Mouse (Mus musculus) erythroblast, adult 5-6 weeks (primary cell): ENCODE results near the gene Cpsf4. TPM values are rescaled to one million over a fixed set of nuclear protein-coding genes. Genes with fewer than 3 reads are reported as not detected.
A peak's percentile ranks its signal among the peaks of the same experiment; 100 is the strongest.
"Not testable (repeated sequence)": the region's sequence is repeated elsewhere in the genome, so short reads cannot be mapped to it uniquely, and the experiment has no call there.

ENCODE experiments used
- ATAC-seq: replicated peaks from 2 replicates; pipeline ENCODE4 v1.8.0; 2016; ENCODE audit warnings: moderate number of reproducible peaks, mild to moderate bottlenecking, moderate TSS enrichment, inconsistent platforms; ENCODE audit not compliant: poor library complexity, low FRiP score, severe bottlenecking
- total RNA-seq, 2 experiments: library from RNA; stranded (forward) in 1 of 2; stranded (reverse) in 1 of 2; fragments of 150-400 nt in 1 of 2; fragments of 200-764, 138-1000 nt in 1 of 2; gene quantifications; 2 replicates each; pipeline versions ENCODE4 v1.2.3 to v1.2.4; 2015 to 2017; ENCODE audit warnings: low replicate concordance in 2 of 2

The Cpsf4 gene
- total RNA-seq, 2 experiments from 2014 or later = 8.1 to 17.0 TPM

DNA sequence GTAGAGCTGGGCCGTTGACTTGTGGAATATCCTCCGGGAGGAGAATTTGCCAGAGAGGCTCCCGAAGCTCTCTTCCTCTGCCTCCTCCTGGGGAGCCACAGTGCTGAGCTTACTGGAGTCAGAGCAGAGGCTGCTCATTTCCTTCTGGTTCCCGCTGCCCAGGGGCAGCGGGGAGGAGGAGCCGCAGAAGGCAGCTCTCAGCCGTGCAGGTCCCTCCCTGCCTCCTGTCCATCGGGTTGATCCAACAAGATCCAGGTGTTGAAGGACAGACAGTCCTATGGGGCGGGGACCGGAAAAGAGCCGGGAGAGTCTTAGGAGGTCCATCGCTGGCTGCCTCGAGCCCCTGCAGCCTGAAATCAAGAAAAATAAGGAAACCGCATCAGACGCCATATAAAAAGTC lies 1.8 kb upstream of the Cpsf4 start:
- no peak for ATAC-seq

GRCm38 (mm10) chr5:145167306-145167661 lies 271 bp downstream of the Cpsf4 start:
- ATAC-seq = peak; percentile 4; the same call in 1 of the 2 replicates

DNA sequence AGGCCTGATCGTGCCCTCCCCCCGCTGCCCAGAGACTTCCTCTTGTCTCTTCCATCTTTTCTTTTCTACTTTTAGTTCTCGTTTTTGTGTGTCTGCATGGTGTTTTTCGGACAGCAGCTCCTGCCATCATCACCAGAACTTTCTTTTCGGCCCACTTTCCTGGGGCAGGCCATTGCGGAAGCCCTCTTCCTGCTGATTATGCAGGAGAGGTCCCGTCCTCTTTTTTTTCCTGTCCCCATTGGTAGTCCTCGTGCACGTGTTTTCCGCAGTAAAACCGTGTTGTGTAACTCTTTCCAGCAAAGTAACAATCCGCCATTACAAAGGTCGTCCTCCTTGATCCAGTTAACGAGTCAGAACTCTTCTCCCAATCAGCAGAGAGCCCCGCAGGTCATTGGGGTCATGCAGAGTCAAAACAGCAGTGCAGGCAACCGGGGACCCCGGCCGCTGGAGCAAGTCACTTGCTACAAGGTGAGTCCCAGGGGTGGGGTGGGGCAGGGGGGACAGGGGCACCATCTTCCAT lies 11.5 kb downstream of the Cpsf4 start:
- no peak for ATAC-seq

- ATAC-seq = no peak
These were observed 18.2 kb downstream of the Cpsf4 start for GRCm38 (mm10) chr5:145185244-145185643.

DNA sequence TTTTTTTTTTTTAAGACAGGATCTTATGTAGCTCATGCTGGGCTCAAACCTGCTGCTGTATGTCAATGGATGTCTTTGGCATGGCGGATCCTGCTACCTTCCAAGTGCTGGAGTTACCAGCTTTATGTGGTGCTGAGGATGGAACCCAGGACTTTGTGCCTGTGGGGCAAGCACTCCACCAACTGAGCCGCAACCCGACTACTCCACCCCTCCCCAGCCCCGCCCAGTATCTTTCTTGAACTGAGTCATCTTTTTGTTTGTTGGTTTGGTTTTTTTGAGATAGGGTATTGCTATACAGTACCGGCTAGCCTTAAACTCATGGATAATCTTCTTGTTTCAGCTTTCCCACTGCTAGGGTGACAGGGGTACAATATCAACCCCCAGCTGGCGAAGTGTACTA lies 22.4 kb downstream of the Cpsf4 start:
- no peak for ATAC-seq

DNA sequence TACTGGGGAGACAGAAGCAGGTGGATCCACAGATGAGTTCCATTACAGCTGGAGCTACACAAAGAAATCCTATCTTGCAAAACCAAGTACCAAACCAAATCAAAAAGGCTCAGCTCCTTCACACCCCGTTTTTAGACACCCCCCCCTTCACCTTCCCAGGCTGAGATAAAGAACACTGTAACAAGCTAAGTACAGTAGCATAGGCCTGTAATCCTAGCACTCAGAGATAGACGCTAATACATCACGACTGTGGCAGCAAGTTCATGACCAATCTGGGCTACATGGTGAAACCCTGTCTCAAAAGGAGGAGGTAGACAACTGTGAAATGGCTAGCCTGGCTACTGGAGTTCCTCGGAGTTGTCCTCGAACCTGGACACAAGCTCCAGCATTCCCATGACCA lies 23.4 kb downstream of the Cpsf4 start:
- ATAC-seq = no peak

DNA sequence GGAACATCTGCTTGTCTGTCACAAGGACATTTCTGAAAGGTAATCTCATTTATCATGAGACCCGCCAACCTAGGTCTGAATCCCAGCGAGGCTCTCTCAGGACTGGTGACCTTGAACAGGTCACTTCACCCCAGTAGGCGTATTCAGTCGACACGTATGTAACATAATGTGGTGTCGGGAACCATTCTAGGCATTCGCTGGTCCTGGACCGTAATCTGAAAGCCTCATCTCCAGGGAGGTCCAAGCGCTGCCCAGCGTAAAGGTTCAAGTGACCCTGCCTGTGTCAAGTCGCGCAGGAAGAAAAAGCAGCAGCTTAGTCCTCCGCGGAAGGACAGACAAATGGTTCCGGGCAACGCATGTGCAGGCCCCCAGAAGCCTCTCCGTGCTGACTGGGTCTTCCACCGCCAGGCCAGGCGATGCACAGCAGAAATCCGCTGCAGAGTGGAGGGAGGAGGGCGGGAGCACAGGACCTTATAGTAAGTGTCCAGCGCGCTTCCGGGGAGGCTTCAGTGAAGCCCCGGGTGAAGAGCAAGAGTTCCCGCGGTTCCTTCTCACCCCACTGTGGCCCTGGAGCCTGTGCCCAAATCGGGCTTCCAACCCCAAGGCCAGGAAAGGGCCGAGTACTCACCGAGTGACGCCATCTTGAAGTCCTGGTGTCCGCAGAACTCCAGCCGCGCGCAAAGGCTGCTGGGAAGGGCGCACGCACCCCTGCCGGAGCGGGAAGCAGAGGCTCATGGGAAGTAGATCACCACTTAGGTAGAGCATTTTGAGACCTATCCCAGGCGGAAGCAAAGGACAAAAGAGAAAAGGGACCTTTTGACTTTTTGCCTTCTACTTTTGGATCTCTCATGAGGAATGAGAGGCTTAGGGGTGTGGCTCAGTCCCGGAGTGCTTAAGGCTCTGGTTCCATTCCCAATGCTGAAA lies 24.1 kb downstream of the Cpsf4 start:
- ATAC-seq = peak; percentile 96

GRCm38 (mm10) chr5:145191962-145192361 lies 24.9 kb downstream of the Cpsf4 start, which contains the start of gene Atp5j2:
Gene Atp5j2, minus strand, starts transcription at chr5:145192062.
- ATAC-seq = no peak

GRCm38 (mm10) chr5:145200387-145200786 lies 33.4 kb downstream of the Cpsf4 start:
- ATAC-seq = no peak

- peak; percentile 73 for ATAC-seq
These were observed 34.4 kb downstream of the Cpsf4 start, which contains the start of gene Zkscan14 for GRCm38 (mm10) chr5:145201321-145201991. Gene Zkscan14, minus strand, starts transcription at chr5:145201868.

DNA sequence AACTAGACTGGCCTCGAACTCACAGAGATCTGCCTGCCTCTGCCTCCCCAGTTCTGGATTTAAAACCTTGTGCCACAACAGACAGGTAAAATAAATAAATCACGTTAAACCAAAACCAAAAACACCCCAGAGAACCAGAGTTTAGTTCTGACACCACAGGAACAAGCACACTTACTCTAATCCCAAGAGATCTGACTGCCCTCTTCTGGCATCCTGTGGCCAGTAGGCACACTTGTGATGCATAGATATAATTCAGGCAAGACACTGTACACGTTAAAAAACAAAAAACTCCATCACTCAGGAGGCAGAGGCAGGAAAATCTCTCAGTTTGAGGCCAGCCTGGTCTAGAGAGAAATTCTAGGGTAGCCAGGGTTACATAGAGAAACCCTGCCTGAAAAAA lies 35.4 kb downstream of the Cpsf4 start:
- ATAC-seq = no peak

DNA sequence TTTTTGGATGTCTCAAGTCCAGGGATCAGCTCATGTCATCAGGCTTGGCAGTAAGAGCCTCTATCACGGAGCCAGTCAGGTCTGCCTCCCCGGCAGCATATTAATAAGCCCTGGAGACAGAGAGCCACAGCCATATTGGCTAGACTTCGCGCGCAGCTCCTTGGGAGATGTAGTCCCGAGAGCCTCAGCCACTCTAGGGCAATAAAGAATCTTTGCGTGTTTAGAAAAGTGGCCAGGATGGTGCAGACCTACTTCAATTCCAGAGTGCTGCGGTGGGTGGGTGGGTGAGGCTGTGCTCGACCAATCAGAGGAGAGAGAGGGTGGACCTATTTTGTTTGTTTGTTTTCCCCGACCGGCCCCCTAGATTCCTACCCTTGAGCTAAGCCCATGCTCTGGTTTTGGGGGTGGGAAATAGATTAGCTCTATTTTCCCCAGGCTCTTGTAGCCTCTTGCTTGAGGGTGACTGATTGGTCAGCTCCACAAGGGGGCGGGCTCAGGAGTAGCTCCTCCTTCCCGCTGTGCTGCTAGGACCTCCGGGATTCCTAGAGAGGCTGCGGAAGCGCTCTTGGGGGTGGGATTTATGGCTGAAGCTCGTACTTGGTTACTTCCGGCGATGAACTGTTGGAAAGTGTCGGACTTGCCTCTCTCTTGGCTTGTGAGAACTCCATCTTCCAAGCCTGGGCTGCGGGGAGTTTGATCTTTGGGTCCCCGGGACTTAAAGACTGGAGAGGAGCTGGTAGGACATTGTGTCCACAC lies 37.1 kb downstream of the Cpsf4 start, which contains the start of gene Zkscan5:
Gene Zkscan5, plus strand, starts transcription at position 627 of the 756 bp plus-strand sequence.
- ATAC-seq = peak; percentile 88

DNA sequence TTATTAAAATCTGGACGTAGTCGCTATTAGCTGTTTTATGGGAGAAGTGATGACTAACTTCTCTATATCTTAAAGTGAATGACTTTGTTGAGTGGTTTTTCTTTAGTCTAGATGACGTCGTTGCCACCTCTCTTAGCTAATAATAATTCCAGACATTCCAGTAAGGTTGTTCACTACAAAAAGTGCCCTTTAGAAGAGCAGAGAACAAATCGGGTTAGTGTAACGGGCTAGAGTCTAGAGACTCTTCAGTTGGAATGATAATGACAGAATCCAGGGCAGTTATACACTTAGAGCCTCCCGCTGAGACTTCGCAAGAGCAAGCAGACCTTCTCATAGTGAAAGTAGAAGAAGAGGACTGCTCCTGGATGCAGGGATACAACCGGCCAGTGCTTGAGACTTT lies 38.0 kb downstream of the Cpsf4 start:
- no peak for ATAC-seq

GRCm38 (mm10) chr5:145207385-145207784 lies 40.4 kb downstream of the Cpsf4 start:
- no peak for ATAC-seq

DNA sequence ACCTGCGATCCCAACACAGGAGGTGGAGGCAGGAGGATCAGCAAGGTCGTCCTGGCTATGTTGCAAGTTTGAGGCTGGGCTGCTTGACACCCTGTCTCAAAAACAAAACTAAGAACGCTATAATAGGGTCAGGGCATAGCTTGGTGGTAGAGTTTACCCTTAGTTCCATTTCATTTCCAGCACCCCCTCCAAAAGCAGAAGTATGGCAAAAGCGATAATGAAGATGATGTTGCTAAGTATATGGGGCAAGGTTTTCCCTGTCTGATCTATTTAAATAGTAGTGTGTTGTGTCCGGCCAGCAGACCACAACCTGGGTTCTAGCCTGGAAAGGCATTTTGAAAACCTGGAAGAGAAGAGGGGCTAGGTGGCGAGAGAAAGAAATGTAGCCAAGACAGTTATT lies 40.9 kb downstream of the Cpsf4 start:
- no peak for ATAC-seq

DNA sequence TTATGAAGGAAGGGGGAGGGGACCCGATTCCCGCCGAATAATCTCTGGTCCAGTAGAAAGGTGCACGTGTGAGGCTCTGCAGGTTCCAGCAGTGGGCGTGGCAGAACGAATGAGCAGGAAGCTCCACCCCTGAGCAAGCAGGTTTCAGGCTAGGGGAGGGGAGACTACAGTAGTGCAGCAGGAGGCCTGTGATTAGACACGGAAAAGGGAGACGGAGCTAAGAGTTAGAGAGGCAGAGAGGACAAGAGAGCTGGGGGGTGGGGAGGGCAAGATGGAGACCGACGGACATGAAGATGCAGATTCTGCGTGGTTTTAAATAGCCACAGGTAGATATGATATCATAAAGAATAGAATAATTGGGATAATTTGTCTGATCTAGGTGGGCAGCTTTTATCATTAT lies 41.4 kb downstream of the Cpsf4 start:
- ATAC-seq = not testable (repeated sequence)

- ATAC-seq = no peak
These were observed 44.3 kb downstream of the Cpsf4 start for GRCm38 (mm10) chr5:145211340-145211739.

DNA sequence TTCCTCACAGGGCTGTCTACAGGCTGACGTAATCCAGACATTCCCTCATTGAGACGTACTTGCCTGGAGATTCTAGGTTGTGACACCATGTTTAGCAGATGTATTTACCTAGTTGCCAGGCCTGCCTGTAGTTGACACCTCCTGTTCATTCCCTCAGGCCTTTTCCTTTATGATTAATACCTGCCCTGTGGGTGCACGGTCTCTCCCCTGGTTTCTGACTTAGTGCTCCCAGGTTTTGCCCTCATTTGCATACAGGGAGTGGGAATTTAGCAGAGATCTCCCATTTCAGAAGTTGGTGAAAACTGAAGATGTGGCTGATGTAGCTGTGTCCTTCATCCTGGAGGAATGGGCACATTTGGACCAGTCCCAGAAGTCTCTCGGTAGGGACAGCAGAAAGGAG lies 45.2 kb downstream of the Cpsf4 start:
- ATAC-seq = no peak

GRCm38 (mm10) chr5:145213505-145213904 lies 46.5 kb downstream of the Cpsf4 start:
- ATAC-seq = no peak

DNA sequence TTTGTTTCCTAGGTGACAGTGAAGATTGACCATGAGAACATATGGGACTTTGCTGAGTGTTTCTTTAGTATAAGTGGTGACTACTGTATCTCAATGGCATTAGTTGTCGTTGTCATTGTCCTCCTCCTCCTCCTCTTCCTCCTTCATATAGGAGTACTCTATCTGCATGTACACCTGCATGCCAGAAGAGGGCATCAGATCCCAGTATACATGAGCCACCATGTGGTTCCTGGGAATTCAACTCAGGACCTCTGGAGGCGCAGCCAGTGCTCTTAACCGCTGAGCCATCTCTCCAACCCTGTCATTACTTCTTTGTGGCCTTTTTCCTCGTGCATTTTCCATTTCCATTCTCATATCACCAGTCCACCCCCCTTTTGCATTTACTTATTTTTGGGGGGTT lies 47.7 kb downstream of the Cpsf4 start:
- no peak for ATAC-seq
